Mouse (Mus musculus) MEL (cell line): ENCODE measurements around the gene Paics.

Source experiments
- CTCF ChIP-seq, 3 experiments: IDR thresholded peaks in 2 of 3; conservative IDR thresholded peaks in 1 of 3; 2 replicates each; pipeline ENCODE4 v1.5.1; 2011 to 2012; ENCODE audit warnings: low read length in 3 of 3, low read depth in 2 of 3, mild to moderate bottlenecking in 2 of 3, improper control_type of control experiment in 1 of 3, inconsistent platforms in 1 of 3, mixed read lengths in 1 of 3, moderate library complexity in 1 of 3; ENCODE audit not compliant: control insufficient read depth in 1 of 3, insufficient read depth in 1 of 3, poor library complexity in 1 of 3, severe bottlenecking in 1 of 3
- E2F4 ChIP-seq: IDR thresholded peaks from 2 replicates; pipeline ENCODE4 v1.6.1; 2011; ENCODE audit warnings: low read depth, low read length, improper control_type of control experiment, borderline replicate concordance
- EP300 ChIP-seq, 2 experiments: IDR thresholded peaks; 2 replicates each; pipeline ENCODE4 v1.6.1; 2011; ENCODE audit warnings: improper control_type of control experiment in 2 of 2, low read length in 2 of 2, low read depth in 1 of 2, mild to moderate bottlenecking in 1 of 2
- GABPA ChIP-seq: IDR thresholded peaks from 2 replicates; pipeline ENCODE4 v1.6.1; 2012; ENCODE audit warnings: low read depth, mild to moderate bottlenecking, inconsistent platforms, low read length, improper control_type of control experiment, moderate library complexity
- GATA1 ChIP-seq: IDR thresholded peaks from 2 replicates; pipeline ENCODE4 v1.6.1; 2011; ENCODE audit warnings: low read depth, low read length, improper control_type of control experiment
- MAX ChIP-seq: IDR thresholded peaks from 2 replicates; pipeline ENCODE4 v1.6.1; 2011; ENCODE audit warnings: low read length, improper control_type of control experiment
- NRF1 ChIP-seq: IDR thresholded peaks from 2 replicates; pipeline ENCODE4 v1.6.1; 2014; ENCODE audit warnings: low read depth, mild to moderate bottlenecking, inconsistent platforms, low read length, improper control_type of control experiment, moderate library complexity; ENCODE audit not compliant: poor library complexity, insufficient read depth, severe bottlenecking
- POLR2A ChIP-seq, 2 experiments: IDR thresholded peaks; 2 replicates each; pipeline ENCODE4 v1.6.1; 2011 to 2012; ENCODE audit warnings: low read length in 2 of 2, mild to moderate bottlenecking in 2 of 2, control low read depth in 1 of 2, improper control_type of control experiment in 1 of 2, low read depth in 1 of 2, moderate library complexity in 1 of 2; ENCODE audit not compliant: control insufficient read depth in 1 of 2, insufficient read depth in 1 of 2, poor library complexity in 1 of 2
- RAD21 ChIP-seq: IDR thresholded peaks from 2 replicates; pipeline ENCODE4 v1.6.1; 2011; ENCODE audit warnings: mild to moderate bottlenecking, low read depth, low read length, improper control_type of control experiment
- TBP ChIP-seq: IDR thresholded peaks from 2 replicates; pipeline ENCODE4 v1.8.0; 2011; ENCODE audit warnings: low read depth, low read length, improper control_type of control experiment
- TCF12 ChIP-seq: IDR thresholded peaks from 2 replicates; pipeline ENCODE4 v1.6.1; 2014; ENCODE audit warnings: low read depth, mild to moderate bottlenecking, inconsistent platforms, low read length, improper control_type of control experiment, moderate library complexity
- UBTF ChIP-seq: IDR thresholded peaks from 2 replicates; pipeline ENCODE4 v1.6.1; 2012; ENCODE audit warnings: low read depth, mild to moderate bottlenecking, inconsistent platforms, low read length, improper control_type of control experiment, moderate library complexity, borderline replicate concordance; ENCODE audit not compliant: insufficient read depth
- USF1 ChIP-seq: IDR thresholded peaks from 2 replicates; pipeline ENCODE4 v1.6.1; 2014; ENCODE audit warnings: low read depth, mild to moderate bottlenecking, inconsistent platforms, low read length, improper control_type of control experiment, moderate library complexity
- ZC3H11A ChIP-seq: IDR thresholded peaks from 2 replicates; pipeline ENCODE4 v1.6.1; 2012; ENCODE audit warnings: low read depth, mild to moderate bottlenecking, inconsistent platforms, low read length, improper control_type of control experiment

GRCm38 (mm10) chr5:76955474-76955873 is 4.4 kb downstream of the Paics start:
- TF ChIP-seq NRF1, result no peak
- TF ChIP-seq CTCF (IDR thresholded peaks at IDR 0.05 in 2 of 3, conservative IDR thresholded peaks at IDR 0.05 in 1 of 3; ENCODE audit: control insufficient read depth in 1 of 3, insufficient read depth in 1 of 3, low read depth in 2 of 3, low read length in 3 of 3, poor library complexity in 1 of 3, severe bottlenecking in 1 of 3), result no peak
- TF ChIP-seq MAX, result no peak
- no peak for TF ChIP-seq POLR2A (IDR thresholded peaks at IDR 0.05; ENCODE audit: control insufficient read depth in 1 of 2, insufficient read depth in 1 of 2, low read depth in 1 of 2, low read length in 2 of 2, poor library complexity in 1 of 2)
- no peak for TF ChIP-seq GATA1
- no peak for TF ChIP-seq E2F4
- TF ChIP-seq USF1, result no peak
- TF ChIP-seq ZC3H11A, result no peak
- TF ChIP-seq EP300 (IDR thresholded peaks at IDR 0.05; ENCODE audit: low read depth in 1 of 2, low read length in 2 of 2), result no peak
- no peak for TF ChIP-seq TCF12
- no peak for TF ChIP-seq UBTF
- TF ChIP-seq TBP, result no peak
- TF ChIP-seq RAD21, result no peak
- no peak for TF ChIP-seq GABPA
